Mouse (Mus musculus) cortical plate, adult 2 months (tissue): ENCODE measurements around the gene Elf4.

ENCODE experiments used
- CTCF ChIP-seq: fragments of 200-500 bp; IDR thresholded peaks from 2 replicates; pipeline ENCODE4 v1.5.1; 2011; ENCODE audit warnings: mild to moderate bottlenecking, control low read depth, low read length; ENCODE audit not compliant: insufficient read depth; ENCODE audit errors: extremely low read depth
- POLR2A ChIP-seq: fragments of 200-500 bp; IDR thresholded peaks from 2 replicates; pipeline ENCODE4 v1.6.1; 2011; ENCODE audit warnings: mild to moderate bottlenecking, low read length, control low read depth; ENCODE audit not compliant: insufficient read depth; ENCODE audit errors: extremely low read depth

DNA sequence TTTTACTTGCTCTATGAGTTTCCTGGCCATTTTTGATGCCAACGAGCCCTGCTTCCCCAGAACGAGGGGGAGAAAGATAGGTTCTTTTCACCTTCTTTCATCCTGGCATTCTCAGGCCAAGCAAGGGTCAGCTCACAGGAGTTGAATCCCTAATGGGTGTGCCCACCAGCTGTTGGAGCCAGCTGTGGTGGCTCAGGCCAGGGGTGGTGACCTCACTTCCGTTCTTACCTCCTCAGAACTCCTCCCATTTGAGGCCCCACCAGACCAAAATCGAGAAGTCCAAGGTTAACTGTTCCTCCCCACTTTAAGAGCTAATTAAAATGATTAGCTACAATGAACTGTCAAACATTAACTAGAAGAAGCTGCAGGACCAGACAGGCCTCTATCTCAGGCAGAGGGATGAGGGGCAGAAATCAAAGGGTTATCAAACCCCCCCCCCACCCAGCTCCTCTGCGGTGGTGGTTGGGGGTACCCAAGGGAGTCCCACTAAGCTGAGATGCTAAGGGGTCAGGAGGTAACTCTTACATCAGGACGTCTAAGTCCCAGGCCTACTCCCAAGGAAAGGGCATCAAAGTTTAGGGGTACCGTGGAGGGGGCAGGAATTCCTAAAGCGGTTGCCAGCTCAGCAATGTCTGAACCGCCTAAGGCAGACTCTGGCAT, 10.6 kb downstream of the Elf4 start:
- TF ChIP-seq CTCF = no peak
- TF ChIP-seq POLR2A = no peak
